Mouse (Mus musculus) brain, embryonic 18.5 days (tissue): ENCODE data around the gene Uvrag.

ENCODE experiments used
- DNase-seq: peaks from one replicate; pipeline ENCODE4 v3.0.0-alpha.2; 2012; ENCODE audit warnings: low read depth, low spot score

Uvrag gene

GRCm38 (mm10) chr7:99164873-99165410, 24.0 kb upstream of the Uvrag start:
- no peak for DNase-seq

- DNase-seq: no peak
These were observed 21.5 kb upstream of the Uvrag start for GRCm38 (mm10) chr7:99162462-99162861.

DNA sequence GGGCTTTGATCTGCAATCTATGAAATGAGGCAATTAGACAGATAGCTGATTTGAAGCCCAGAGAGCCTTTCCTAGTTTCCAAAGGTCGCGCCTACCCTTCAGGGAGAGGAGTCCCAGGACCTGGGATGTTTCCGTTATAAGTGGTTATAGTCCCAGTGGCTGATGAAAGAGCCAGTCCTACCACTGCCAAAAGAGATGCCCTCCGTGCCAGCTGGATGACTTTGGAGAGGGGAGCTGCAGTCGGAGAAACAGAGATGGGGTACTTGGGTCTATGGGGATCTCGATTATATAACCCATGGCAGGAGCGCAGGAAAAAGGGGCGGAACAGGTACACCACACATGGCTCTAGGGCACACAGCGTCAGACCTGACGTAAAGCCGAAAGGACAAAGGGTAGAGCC, 21.0 kb upstream of the Uvrag start:
- no peak for DNase-seq

DNA sequence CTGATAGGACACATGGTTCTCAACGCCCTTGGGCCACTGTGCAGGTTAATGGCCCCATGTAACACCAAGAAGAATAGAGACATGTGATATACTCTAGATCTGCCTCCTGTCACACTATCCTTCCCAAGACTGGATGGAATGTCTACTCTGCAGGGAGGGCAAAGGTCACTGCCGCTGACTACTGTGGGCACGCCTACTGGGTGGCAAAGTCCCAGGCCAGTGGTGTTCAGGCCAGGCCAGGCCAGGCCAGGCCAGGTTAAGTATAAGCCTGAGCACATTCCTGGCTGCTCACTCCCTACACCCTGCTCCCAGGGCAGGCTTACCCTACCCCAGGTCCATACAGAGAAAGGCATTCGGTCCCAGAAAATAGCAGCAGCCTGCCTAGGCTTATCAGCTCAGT, 20.6 kb upstream of the Uvrag start:
- DNase-seq: no peak

DNA sequence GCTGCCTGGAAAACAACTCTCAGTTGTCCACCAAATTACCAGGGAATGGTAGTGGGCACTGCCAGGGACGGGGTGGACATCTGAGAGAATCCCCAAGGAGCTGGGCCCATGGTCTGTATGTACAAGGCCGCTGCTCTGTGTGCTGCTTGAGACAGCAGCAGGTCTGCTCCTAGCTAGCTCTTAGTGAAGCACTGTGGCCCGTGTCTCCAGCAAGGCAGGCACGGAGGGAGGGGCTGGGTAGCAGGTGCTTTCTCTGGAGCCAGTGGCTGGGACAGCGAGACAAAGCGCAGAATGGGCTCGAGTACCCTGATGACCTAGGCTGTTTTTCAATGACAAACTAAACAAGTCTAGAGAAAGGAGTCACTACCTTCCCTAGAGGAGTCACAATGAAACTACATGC, 20.1 kb upstream of the Uvrag start:
- DNase-seq: no peak

DNA sequence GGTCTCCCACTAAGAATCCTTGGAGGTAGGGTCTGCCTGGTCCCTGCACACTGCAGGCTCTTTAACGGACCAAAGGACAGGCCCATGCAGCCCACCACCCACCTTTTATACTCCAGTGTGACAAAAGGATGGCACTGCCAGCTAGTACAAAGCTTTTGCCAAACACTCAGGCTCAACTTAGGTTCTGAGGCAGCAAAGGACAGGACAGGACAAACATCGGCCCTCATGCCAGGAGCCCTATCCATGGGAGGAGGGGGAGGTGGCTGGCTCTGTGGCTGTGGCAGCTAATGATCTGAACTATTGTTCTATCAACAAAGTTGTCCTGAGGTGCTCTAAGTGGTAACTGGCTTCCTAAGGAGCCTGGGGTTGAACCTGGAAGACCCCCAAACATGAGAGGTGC, 18.5 kb upstream of the Uvrag start:
- no peak for DNase-seq

DNA sequence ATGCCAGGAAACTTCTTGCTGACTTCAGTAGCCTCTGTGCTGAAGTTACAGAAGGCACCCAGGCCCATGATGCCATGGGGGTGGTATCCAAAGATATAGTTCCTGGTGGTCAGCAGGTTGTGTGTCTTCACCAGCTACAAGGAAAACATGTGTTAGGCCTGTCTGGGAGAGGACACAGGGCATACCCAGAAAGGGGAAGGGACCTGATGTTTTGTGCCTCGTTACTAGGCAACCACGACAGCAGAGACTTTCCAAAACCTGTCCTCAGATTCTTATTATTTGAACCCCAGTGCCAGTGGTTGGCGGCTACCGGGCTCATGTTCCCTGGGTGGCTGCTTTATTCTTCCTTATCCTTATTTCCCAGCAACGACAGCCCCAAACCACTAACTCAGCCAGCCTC, 18.0 kb upstream of the Uvrag start:
- no peak for DNase-seq

DNA sequence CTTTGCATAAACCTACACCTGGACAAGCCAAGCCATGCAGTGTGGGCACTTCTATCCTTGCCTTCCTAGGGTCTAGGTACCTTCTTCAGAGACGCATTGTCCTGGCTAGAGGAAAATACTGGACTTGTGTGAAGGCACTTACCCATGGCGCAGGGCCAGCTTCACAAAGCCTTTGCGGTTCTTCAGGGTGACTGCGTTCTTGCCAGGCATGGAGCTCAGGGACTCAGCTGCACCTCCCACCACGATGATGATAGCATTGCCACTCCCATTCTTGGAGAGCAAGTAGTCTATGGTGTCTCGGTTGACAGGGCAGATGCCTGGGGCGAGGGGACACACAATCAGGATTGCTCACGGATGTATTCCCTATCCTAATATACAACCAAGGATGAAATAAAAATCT, 17.1 kb upstream of the Uvrag start:
- DNase-seq: no peak

DNA sequence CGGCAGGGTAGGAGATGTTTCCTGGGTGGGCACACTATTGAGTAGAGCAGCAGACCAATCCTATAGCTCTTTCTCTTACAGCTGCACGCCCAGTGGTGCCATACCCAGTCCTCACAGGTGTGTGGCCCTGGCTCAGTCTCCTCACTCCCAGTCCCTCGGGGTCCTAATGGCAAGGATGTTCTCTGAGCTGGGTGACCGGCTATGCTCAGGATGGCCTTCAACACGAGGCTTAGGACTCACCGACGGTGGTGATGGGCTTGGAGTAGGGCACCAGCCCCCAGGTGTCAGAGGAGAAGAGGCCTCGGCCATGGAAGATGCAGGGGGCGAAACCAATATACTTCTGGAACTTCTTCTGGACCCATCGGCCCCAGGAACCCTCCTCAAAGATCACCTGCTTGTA, 15.8 kb upstream of the Uvrag start:
- DNase-seq: no peak

DNA sequence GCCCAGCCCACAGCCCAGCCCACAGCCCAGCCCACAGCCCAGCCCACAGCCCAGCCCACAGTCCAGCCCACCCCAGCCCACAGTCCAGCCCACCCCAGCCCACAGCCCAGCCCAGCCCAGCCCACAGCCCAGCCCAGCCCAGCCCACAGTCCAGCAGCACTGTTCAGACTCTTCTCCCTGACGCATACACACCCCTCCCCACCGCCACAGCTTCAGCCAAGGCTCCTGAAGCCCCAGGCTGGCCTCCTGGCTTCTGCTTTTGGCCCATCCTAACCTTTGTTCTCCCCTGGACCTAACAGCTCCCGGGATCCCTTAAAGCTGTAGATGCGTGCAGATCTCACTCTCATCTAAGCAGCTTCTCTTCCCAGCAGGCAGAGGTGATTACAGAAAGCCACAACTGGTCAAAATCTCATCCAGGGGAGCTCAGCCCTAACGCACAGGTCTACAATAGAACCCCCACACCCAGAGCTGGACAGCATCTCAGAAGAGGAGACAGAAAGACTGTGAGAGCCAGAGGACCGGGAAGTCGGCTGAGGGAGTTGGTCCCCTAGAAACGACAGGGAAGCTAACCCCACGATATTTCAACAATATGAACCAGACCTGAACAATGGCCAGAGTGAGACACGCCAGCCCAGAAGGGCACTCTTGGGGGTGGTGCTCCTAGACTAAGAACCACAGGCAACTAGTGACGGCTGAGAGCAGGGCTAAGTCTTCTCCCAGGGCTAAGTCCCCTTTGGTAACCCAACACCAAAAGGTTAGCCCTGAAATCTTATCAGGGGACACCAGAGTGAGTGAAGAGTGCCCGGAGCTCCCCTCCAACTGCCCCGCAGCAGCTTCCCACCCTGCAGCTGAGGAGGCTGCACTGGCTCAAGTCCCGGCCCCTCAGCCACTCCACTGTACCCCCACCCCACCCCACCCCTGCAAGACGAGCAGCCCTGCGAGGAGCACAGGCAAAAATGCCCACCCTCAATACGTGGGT, 14.7 kb upstream of the Uvrag start:
- DNase-seq: peak; percentile 4

GRCm38 (mm10) chr7:99154648-99155151, 13.8 kb upstream of the Uvrag start:
- DNase-seq: no peak

DNA sequence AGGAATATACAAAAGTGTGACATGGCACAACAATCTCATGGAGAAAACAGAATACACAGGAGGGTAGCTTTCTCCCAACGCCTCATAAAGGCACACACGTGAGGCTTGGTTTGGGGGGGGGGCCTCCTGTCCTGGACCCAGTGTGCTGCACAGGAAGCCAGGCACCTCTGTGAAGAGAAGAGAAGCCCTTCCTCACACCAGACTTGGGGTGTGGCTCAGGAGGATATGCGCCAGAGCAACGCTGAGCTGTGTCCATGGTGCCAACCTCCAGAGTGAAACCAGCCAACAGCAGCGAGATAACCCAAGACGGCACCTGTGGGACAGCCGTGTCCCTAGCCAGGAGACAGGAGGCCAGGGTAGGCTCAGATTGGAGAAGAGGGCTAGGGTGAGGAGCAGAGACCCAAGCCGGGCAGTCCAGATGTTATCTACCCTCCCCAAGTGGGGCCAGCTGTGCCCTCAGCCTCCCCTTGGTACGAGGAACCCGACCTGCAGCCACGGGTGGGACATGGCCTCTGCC, 12.8 kb upstream of the Uvrag start:
- DNase-seq: no peak

GRCm38 (mm10) chr7:99152756-99153155, 11.8 kb upstream of the Uvrag start:
- DNase-seq: no peak

DNA sequence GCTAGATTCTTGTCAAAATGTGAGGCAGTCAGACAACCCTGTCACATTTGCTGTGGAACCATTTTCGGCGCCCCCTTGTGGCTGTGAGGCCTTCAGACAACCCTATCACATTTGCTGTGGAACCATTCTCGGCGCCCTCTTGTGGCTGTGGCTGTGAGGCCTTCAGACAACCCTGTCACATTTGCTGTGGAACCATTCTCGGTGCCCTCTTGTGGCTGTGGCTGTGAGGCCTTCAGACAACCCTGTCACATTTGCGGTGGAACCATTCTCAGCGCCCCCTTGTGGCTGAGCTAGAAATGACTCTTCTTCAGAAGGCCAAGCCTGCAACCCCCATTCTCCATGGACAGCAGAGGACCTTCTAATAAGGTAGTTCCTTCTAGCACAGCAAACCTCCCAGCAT, 10.4 kb upstream of the Uvrag start:
- peak; percentile 67 for DNase-seq

- DNase-seq: no peak
These were observed 8.1 kb upstream of the Uvrag start for GRCm38 (mm10) chr7:99149017-99149416.

GRCm38 (mm10) chr7:99147494-99147893, 6.6 kb upstream of the Uvrag start:
- DNase-seq: no peak

GRCm38 (mm10) chr7:99146906-99147305, 6.0 kb upstream of the Uvrag start:
- no peak for DNase-seq

DNA sequence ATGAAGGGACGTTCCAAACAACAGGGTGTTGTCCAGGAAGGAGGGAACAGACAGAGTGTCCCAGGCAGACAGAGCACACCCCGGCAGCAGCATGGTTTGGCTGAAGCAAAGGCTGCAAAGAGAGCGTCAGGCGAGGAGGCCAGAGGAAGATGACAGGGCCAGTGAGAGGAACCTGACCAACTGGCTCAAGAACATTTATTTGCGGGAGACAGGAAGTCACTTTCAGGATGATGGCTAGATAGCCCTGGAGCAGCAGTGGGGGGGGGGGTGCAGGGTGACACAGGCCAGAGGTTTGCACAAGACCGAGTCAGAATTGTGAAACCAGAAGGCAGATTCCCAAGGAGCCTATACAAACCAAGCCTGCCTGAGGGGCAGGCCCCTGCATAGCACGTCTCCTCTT, 5.1 kb upstream of the Uvrag start:
- no peak for DNase-seq

DNA sequence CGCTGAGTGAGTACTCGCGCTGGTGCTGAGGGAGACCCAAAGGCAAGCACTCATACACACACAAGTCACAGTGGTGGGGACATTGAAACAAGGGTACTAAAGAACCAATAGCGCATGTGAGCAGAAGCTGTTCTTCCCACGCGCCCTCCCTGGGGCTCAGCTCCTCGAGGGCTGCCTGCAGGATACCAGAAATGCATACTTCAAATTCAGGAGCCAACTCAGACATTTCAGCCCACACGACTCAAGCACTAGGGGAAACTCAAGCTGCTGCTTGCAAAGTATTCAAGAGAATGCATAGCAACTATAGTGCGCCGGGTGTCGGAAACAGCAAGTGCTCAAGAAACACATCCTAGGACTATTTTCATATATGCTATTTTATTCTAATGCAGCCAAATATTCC, 3.7 kb upstream of the Uvrag start:
- DNase-seq: no peak

DNA sequence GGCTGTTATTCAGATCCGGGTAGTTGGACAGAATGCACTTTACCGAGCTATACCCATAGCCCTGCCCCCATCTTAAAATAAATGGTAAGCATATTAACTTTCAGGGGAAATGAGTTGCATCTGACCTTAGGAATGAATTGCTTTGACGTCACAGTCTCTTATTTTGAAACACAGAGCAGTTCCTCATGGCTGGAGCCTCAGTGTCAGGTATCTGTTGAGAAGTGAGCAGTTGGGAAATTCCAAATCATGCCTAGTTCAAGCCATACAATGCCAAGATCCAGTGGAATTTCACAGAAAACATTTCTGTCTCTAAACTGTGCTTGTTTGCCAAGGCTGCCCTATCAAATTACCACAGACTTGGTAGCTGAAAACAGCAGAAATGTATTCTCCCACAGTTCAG, 2.3 kb upstream of the Uvrag start:
- no peak for DNase-seq

DNA sequence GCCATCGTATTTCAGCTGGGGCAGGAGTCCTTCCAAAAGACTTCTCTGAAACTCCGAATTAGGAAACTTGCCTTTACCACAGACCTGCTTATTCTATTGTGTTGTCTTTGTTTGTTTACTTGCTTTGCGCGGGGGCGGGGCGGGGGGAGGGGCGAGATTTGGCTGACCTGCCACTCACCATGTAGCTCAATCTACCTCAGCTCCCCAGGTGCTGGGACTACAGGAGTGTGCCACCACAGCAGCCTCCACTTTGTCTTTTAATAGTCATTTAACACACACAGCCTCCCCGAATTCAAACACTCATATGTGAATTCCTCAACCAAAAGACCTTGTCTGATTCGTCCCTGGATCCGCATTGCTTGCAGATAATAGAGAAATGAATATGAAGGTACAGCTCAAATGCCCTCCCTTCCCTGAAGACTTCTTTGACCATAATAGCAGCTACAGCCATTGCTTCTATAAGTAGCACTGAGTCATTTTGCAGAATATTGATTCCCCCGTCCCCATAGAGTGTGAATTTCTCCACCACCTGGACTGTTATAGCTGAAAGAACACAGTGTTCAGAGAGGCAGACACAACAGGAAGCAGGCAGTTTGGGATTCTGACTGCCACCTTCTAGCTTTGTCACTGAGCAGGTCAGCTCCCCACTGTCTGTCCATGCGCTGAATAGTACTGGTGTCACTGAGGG, 1.1 kb upstream of the Uvrag start:
- DNase-seq: no peak

GRCm38 (mm10) chr7:99140511-99140910, 430 bp downstream of the Uvrag start:
- no peak for DNase-seq
